Mouse (Mus musculus) thymus, adult 2 months (tissue): ENCODE measurements around the gene Fscn3.

Experiments used
- CTCF ChIP-seq: fragments of 200-500 bp; IDR thresholded peaks from 2 replicates; pipeline ENCODE4 v1.5.1; 2012; ENCODE audit warnings: mild to moderate bottlenecking, control low read depth, low read length, moderate library complexity, borderline replicate concordance; ENCODE audit not compliant: control insufficient read depth, poor library complexity, insufficient read depth; ENCODE audit errors: extremely low read depth
- POLR2A ChIP-seq: fragments of 200-500 bp; IDR thresholded peaks from 2 replicates; pipeline ENCODE4 v1.6.1; 2012; ENCODE audit warnings: mild to moderate bottlenecking, low read length, control low read depth, moderate library complexity; ENCODE audit not compliant: control insufficient read depth, poor library complexity, insufficient read depth; ENCODE audit errors: extremely low read depth

- TF ChIP-seq CTCF (no peak), POLR2A (no peak)
Measured at GRCm38 (mm10) chr6:28422651-28423290, 4.8 kb upstream of the Fscn3 start.
